Mouse (Mus musculus) adrenal gland, postnatal 25 days (tissue): ENCODE results near the gene Mthfsd. TPM values are rescaled to one million over a fixed set of nuclear protein-coding genes. Genes with fewer than 3 reads are reported as not detected.

Experiments
- DNase-seq: peaks from one replicate; pipeline ENCODE4 v3.0.0; 2021; ENCODE audit warnings: mixed read lengths
- total RNA-seq: library from RNA; stranded (reverse); gene quantifications from 2 replicates; pipeline ENCODE4 v1.2.3, GENCODE M21; 2021

Mthfsd gene
- total RNA-seq, 1 experiment from 2014 or later = 44.8 TPM

DNA sequence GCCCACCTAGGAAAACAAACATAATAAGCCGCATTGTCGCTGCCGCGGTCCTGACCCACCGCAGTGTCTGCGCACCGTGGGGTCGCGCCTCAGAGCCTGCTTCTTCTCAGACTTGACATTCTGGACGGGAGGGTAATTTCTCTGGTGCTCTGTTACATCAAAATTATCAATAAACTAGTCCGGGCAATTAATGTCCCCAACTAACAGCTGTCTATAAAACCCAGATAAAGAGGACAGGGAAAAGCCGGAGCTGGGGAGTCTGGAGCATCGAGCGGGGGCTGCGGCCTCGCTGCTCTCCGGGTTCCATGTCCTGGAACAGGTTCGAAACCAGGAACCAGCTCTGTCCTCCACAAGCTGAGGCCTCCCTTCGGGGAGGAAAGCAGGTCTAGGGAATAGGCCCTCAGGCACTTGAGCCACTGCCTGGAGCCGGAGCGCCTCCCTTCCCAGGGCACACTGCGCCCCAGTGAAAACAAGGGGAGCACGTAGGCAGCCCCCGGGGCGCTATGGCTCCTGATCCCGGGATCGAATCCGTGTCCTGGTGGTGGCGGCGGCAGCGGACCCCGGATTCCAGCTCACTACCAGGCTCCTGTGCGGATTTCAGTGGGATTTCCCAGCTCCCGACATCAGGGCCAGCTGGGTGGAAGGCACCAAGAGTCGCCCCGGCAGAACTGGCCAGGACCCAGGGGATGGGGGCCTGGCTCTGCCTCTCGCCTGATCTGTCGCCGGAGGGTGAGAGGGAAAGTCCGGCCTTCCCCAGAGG, 19.1 kb downstream of the Mthfsd start:
- no peak for DNase-seq

DNA sequence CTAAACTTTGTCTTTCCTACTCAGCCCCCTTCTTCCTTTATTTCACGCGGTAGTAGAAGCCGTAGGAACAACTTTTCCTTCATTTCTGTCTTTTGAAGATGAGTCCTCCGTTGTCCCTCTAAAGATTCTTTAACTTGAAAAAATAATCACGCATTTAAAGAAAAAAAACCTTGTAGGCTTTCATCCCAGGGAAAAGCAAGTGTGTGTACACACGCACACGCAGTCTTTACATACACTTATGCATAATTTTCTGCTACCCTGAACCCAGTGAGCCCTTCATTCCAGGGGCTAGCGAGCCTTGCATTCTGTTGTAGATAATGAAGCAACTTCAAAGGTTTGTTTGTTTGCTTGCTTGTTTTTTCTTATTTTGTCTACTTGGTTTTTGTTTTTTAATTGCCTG, 19.9 kb downstream of the Mthfsd start:
- DNase-seq = no peak

DNA sequence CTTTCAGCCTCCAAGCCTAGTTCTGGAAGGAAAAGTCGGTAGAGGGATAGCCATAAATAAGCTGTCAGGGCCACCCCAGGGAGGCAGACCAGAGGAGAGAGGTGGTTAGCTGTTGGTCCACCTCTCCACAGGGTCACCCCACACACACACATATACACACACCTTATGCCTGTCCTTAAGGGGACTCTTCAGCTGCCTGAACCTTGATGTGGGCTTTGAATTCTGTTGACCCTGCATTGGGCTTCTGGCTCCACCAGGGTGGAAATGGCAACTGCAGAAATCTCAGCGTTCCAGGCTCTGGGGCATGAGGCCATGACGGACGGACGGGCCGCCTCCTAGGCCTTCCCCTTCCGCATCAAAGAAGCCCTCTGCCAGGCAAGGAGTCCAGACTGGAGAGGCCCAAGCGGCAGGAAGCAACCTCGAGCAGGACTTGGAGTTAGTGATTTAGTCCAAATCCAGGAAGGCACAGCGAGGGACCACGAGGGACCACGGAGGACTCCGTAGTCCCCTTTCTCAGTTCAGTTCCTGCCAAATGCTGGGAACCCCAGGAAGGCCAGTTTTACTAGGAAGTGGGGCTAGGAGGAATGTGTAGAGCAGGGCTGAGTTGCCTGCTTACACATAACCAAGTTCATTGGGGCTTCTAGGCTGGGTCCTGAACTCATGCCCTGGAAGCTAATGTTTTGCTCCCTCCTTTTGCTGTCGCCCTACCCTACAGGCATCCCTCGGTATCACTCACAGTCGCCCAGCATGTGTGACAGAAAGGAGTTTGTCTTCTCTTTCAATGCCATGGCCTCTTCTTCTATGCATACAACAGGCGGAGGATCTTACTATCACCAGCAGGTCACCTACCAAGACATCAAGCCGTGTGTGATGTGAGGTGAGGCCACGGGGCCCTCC, 21.9 kb downstream of the Mthfsd start:
- no peak for DNase-seq

DNA sequence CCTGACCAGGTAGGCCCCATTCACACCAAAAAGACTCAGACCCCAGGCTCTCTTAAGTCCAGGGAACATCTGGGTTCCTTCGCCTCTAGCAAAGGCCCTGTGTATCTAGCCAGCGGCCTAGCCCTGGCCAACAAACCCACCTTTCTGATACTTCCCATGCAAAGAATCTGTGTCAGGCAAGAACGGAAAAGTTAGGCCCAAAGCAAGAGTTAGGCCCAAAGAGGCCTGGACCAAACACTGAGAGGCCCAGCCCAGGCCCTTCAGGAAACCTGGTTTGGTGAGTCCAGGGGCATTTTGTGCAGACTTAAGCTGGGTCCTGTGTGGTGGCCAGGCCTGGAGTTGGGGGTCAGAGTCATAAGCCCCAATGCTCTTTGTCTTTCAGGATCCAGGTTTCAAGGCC, 22.6 kb downstream of the Mthfsd start:
- no peak for DNase-seq

DNA sequence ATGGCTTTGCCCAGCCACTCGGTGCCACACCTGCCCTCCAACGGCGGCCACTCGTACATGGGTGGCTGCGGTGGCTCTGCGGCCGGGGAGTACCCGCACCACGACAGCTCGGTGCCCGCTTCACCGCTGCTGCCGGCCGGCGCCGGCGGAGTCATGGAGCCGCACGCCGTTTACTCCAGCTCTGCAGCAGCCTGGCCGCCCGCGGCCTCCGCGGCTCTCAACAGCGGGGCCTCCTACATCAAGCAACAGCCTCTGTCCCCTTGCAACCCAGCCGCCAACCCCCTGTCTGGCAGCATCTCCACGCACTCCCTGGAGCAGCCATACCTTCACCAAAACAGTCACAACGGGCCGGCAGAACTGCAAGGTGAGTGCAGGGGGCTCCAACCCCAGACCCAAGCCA, 23.2 kb downstream of the Mthfsd start:
- no peak for DNase-seq

DNA sequence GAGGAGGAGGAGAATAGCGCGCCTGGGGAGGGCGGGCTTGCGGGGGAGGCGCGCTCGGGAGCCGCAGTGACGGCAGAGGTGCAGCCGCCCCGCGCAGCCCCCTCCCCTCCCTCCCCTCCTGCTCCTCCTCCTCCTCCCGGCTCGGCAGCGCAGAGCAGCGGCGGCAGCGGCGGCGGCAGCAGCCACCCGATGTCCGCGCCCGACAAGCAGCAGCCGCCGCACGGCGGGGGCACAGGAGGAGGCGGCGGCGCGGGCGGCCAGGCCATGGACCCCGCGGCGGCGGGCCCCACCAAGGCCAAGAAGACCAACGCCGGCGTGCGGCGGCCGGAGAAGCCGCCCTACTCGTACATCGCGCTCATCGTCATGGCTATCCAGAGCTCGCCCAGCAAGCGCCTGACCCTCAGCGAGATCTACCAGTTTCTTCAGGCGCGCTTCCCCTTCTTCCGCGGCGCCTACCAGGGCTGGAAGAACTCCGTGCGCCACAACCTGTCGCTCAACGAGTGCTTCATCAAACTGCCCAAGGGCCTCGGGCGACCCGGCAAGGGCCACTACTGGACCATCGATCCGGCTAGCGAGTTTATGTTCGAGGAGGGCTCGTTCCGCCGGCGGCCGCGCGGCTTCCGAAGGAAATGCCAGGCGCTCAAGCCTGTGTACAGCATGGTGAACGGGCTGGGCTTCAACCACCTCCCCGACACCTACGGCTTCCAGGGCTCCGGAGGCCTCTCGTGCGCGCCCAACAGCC, 23.8 kb downstream of the Mthfsd start, which contains the start of gene Foxf1:
Gene Foxf1, plus strand, starts transcription at position 177 of the 742 bp plus-strand sequence.
- DNase-seq = peak; percentile 17

DNA sequence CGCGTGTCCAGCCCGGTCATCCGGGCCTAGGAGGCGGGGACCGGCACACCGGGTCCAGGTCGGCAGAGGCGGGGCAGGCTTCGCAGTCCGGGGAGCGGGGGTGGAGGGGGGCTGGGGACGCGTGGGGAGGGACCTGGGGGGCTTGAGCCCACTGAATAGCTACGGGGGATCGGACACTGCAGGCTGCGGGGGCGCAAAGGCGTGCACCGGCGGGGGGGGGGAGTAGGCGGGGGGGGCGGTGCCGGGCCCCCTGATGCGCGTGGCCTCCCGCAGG, 24.3 kb downstream of the Mthfsd start:
- DNase-seq = no peak

DNA sequence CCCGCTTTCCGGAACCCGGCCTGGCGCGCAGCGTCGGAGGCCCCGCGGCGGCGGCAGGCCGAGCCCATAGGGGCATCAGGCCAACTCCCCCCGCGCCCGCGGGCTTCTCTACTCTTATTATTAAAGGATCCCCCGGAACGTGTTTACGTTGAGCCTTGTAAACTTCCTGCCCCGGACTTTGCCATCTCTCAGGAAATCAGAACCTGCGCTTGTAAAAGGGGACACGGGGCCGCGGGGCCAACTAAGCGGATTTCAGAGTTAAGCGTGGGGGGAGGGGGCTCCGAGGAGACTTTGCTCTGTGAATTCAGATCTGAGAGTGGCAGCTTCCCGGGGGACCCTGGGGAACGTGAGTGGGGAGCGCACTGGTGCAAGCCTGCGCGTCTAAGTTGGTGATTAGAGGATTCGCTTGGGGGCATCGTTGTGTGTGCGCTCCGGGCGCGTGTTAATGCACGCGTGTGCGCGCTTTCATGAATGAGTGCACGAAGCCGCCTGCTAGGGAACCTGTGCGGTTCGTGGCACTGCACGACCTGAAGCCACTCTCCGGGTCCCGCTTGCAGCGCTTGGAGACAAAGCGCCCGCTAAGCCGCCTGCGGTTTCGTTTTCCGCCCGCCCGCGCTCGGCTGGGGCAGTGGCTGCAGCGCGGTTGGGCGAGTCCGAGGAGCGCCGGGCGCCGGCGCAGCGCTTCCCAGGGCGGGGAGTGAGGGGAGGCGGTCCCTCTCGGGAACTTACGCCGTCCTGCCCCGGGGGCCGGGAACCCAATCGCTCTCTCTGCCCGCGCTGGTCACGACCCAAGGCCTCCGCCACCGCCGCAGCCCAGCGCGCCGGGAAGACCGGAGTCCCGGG, 24.9 kb downstream of the Mthfsd start:
- peak; percentile 75 for DNase-seq

DNA sequence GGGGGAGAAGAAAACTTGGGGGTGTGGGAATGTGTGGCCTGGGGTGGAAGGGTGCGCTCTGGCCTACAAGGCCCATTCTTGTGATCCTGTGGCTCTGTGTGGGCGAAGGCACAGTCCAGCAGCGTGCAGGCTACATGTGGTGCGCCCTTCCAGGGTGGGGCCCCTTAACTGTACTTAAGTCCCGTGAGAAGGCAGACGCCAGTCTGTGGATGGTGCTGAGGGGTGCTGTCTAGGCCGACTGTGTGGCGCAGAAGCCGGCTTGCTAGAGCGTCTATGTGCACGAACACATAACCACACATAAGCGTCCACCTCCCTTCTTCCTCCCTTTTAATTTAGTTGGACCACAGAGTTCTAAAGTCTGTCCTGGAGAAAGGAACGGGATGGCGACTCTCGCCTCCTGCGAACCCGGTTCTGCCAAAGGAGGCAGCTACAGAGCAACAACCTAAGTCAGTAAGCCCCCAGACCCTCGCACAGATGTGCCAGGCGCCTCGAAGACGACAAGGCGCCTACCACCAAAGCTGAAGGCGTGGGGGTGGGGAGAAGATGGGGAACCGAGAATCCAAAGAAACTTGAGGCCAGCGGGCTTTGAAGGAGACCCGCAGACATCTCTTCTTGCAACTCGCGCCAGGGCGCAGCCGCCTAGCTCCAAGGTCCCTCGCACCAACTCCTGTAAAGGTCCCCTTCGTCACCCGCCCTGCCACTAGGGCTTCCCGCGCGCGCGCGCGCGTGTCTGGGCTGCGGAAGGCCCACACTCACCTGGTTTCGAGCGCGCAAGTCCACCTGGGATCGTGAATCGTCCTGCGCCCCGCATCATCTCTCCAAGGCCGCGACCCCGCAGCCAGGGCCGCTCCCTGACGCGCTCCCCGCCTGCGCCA, 25.7 kb downstream of the Mthfsd start:
- DNase-seq = no peak

DNA sequence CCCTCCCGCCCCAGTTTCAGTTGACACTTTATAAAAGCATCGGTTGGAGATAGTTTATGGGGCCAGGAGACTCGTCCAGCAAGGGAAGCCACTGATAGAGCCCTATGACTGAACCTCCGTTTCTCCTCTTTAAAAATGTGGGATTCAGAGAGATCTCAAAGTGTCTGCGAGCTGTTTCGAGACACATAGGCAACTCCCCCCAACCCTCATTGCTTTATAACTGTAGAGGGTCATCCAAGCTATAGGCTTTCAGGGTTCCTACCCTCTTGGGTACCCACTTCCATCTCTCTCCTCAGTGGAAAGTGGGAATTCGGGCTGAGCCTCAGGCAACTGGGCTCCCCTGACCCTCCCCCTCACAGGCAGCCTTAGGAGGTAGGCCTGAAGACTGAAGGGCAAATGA, 26.8 kb downstream of the Mthfsd start:
- no peak for DNase-seq

DNA sequence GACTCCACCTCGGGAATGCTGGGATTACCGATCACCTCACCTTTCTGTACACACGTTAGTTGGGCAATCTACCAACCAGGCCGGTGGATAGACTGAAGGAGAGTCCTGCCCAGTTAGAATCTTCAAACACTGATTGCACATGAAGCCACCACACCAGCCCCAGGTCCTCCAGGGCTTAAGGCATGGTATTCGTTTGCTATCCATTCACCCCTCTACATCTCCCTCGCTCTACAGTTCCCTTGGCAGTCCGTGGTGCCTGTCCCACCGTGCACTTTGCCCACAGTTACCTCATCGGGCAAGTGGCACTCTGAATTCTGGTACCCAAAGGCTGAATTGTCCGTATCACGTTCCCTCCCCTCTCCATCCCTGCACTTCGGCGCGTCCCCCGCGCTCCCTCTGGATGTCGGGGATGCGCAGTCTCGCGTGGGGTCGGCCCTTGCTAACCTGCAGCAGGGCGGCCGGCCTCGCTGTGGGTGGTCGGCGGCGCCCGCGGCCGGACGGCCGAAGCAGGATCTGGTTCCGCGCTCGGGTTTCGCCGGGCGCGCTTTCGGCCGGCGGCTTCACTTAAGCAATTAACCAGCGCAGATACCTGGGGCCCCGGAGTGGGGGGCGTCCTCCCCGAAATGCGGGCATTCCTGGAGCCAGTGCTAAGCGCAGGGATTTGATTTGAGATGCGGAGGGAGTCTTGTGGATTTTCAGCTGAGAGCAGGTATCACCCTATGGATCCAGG, 27.7 kb downstream of the Mthfsd start:
- no peak for DNase-seq

DNA sequence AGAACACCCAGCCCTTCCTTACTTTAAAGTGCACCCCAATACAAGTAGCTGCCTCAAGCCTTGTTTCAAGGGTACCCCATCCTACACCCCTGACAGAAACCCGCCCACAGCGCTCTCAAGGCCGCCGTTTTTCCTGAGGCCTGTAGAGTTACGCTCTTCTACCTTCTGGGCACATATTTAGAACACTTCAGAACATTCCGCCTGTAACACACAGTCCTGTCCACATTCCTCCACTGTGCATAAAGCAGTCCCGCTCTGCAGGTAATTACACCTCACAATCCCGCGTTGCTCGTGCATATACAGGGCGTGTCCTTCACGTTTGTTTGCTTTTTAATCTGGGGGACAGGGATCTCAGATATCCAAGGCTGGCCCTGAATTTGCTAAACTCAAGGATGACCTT, 28.2 kb downstream of the Mthfsd start:
- no peak for DNase-seq

DNA sequence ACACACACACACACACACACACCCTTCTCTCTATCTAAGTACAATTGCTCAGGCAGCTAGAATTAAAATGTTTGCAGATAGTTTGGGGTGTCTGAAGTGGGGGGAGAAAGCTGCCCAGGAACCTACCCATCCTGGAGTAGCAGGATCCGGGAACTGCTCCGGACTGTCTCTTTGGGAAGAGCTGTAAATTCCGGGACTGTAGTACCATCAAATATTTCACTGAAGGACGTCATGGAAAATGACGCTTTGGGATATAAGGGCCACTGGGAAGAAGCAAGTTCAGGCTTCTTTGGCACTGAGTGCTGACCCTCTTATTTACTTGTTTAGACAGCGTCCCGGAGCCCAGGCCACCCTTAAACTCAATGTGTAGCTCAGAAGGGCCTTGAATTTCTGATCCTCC, 29.0 kb downstream of the Mthfsd start:
- DNase-seq = no peak

DNA sequence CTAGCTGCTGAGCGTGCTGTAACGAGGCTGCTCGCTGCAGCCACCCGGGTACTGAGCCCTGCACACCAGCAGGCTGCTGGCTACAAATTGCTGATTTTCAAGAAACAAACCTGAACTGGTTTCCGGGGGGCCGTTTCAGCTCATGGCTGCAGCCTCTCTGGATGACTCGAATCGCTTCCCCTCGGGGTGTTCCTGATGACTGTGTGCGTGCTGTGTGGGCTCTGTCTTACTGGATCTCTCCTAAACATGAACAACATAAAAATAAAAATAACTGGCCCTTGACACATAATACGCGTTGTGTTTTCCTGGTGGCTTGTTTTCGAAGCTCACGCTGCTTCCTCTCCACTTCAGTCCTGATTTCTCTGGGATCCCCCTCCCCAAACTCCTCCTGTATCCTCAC, 29.5 kb downstream of the Mthfsd start:
- DNase-seq = no peak

DNA sequence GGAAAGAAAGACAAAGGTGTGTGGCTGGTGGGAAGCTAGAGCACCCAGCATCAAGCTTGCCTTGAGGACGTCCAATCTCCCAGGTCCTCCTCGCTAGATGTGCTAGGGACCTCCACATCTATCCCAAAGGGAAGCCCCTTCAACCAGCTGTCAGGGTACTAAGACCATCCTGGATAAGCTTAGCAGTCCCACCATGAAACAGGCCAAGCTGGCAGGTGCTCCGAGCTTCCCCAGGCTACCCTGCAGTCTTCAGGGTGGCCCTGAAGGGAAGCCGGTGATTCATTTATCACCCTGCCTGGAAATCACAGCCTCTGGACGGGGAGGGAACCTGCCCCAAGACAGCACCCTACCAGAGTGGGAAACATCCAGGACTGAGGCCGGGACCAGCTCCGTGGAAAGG, 31.6 kb downstream of the Mthfsd start:
- DNase-seq = no peak

DNA sequence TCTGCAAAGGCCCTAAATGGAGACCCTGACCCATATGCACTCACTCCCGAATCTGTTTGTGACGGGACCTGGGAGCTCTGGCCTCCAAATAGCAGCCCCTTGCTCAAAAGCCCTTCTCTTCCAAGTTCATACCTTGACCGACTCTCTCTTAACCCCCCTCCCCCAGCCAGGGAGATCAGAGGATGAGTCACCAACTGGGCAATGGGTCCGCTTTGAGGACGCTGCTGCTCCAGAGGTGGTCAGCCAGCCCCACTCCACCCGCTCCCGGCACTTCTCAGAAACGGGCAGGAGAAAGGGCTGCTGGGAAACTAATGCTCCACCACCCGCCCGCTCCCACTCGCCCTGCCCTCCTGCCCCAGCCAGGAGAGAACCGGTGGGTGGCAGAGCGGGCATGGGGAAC, 32.3 kb downstream of the Mthfsd start:
- DNase-seq = no peak

DNA sequence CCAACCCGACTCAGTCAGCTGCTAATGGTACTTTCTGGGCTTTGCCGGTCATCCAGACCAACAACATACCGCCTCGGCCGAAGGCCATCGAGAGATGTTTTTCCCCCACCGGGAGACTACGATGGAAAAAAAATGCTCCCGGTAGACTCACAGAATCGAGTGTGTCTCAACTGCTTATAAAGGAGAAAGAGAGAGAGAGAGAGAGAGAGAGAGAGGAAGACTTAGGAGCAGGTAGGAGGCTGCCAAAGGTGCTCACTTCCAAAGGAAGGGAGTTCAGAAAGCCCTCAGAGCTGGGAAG, 33.4 kb downstream of the Mthfsd start:
- no peak for DNase-seq

DNA sequence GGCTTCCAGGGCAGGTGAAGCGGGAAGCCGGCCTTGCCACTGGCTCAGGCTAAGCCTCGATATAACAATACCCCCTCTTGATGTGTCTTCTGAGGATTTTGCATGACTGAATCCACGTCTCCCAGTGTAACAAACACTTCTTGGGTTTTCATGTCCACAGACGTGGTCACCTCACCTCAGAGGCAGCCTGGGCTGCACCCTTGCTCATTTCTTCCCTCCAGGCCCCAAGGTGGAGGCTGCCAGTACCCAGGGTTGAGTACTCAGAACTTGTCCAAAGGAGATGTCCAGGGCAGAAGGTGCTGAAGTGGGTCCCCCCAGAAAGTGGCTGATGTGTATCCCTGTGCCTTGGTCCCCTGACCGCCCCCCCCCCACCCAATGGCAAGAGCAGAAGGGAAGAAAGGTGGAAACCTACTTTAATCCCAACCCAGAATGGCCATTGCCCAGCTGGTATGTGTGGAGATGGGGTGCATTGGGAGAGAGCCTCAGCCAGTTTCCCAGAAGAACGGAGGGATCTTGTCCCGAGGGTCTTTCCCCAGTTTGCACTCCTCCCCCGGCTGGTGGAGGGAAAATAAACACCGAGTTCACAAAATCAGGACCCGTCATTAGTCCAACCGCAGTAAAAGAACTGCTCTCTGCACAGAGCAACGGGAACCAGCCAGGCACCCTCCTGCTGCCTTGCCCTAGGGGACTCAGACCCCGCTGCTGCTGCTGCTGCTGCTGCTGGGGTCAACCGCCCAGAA, 33.9 kb downstream of the Mthfsd start:
- DNase-seq = no peak

DNA sequence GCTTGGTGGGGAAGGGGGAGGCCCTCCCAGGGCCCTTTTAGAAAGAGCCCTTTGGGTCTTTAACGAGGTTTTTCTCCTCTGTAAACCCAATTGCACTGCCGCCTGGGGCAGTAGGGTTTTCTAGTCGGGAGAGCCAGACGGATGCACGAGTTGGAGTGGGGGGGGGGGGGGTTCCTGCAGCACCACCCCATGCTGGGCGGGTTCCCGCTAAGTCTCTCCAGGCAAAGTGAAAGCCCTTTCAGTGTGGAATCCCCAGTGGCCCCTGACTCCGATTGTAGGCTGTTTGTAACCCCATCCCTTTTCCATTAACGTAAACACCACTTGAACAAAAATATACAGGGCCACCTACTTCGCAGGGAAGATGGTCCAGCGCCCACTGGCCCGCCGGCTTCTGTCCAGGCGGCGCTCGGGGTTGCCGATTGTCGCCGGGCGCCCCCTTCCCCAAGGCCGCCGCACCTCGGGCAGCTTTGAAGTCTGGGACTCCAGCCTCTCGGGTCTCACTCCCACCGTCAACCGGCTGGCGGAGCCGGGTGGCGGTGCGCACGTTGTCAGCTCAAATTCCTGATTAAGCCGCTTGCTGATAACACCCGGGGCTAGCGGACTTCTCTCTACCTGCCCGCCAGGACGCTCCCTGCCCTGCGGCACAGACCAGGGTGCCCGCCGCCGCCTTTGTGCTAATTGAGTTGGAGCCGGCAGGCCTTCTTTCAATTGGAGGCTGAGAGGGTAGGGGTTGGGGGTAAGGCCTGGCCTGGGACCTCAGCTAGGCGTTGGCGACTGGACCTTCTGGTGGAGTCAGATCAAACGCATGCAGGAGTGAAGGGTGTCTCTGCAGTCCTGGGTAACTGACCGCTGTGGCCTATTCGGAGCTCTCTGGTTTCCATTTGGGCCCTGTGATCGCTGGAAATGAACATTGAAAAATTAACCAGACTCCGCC, 34.8 kb downstream of the Mthfsd start:
- no peak for DNase-seq
